Comparison of ENCODE assay signal across 8 mouse cellular contexts in the genomic region with DNA sequence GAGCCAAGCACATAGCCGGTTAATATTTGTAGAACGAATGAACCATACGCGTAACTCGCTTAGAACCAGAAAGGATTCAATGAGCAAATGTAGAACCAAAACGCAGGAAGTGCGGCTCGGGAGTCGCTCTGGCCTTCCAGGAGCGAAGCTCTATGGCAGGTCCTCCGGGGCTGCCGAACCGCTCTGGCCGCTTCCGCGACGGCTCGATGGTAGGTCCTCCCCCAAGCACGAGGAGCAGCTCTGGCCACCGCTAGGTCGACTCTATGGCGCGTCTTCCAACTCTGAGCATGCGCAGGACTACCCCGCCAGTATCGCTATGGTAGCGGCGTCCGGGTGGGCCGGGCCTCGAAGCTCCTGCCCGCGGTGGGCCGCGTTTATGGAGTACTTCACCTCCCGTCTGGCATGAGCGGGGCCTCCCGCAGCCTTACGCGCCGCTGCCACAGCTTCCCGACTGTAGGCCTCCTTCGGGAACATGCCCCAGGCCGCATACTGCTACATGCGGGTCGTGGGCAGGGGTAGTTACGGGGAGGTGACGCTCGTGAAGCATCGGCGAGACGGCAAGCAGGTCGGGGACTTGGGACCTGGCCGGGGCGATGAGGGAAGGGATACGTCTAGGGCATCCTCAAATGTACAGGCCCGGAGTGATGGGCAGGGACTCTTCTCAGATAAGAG. TPM values are rescaled to one million over a fixed set of nuclear protein-coding genes. Genes with fewer than 3 reads are reported as not detected.
DNase-seq lines count a peak whose midpoint lies in the region; ATAC-seq lines count a peak whose summit lies in the region.

Gene Nek4 (plus strand): TSS at position 224 of the 672 bp plus-strand sequence.

- DNase-seq in adrenal gland, adult (ENCODE audit: inconsistent age in 2 of 2, low spot score in 1 of 2) = peak; percentile 98 to 99
- peak; percentile 98 for DNase-seq in embryo, embryonic 10.5 days (ENCODE audit: low spot score)
- peak; percentile 97 for DNase-seq in gastrocnemius, postnatal 14 days
- DNase-seq in left cerebral cortex, postnatal 10 days (ENCODE audit: extremely low spot score in 1 of 2, low spot score in 2 of 2) = peak; percentile 97 to 98
- peak; percentile 97 for DNase-seq in right cerebral cortex, postnatal 25 days
- peak; percentile 94 to 95 for DNase-seq in urinary bladder, postnatal 4 days (ENCODE audit: low spot score in 2 of 2)

- peak; percentile 97 for ATAC-seq in inflammation-experienced regulatory T-cells, adult 6 months
- ATAC-seq in megakaryocyte-erythroid progenitor cell, adult 5-6 weeks (replicated peaks; ENCODE audit: low FRiP score, low TSS enrichment, poor library complexity, severe bottlenecking) = peak; percentile 98

- intact Hi-C loops in gastrocnemius, postnatal 14 days (cut with DNase I; ENCODE audit: low total_unique reads) = no loop called here
- intact Hi-C loops in left cerebral cortex, postnatal 10 days (cut with DNase I) = no loop called here

RNA-seq across cellular contexts. Expression of gene Nek4, which starts in this region (rescaled TPM):
- 1 to 10 TPM; 4.0 to 4.2 TPM for total RNA-seq in gastrocnemius, postnatal 14 days (2021)
- 1 to 10 TPM; 3.9 to 6.2 (median 5.1) TPM for polyA plus RNA-seq in inflammation-experienced regulatory T-cells, adult 6 months (2017; shearing (Covaris generic))
- total RNA-seq in left cerebral cortex, postnatal 10 days (2021) = 10 to 100 TPM; 12.8 to 14.4 TPM
- total RNA-seq in megakaryocyte-erythroid progenitor cell, adult 5-6 weeks (2014; fragmentation: Nextera tagmentation) = 7.8 and 8.2 TPM in 2 replicates
- total RNA-seq in megakaryocyte-erythroid progenitor cell, adult 5-6 weeks (2017) = 8.3 and 10.7 TPM in 2 replicates

Comparison
In these comparisons a context has a peak if more than half of its experiments do, and no peak if none do; other contexts are left out.
1. Peak in every context shown above with its lines: DNase-seq and ATAC-seq.